Mouse (Mus musculus): ENCODE measurements around the gene Cyth2. TPM values are rescaled to one million over a fixed set of nuclear protein-coding genes. Genes with fewer than 3 reads are reported as not detected.

Gene Cyth2
- polyA plus RNA-seq, 1 experiment from 2014 or later, result 85.0 TPM

DNA sequence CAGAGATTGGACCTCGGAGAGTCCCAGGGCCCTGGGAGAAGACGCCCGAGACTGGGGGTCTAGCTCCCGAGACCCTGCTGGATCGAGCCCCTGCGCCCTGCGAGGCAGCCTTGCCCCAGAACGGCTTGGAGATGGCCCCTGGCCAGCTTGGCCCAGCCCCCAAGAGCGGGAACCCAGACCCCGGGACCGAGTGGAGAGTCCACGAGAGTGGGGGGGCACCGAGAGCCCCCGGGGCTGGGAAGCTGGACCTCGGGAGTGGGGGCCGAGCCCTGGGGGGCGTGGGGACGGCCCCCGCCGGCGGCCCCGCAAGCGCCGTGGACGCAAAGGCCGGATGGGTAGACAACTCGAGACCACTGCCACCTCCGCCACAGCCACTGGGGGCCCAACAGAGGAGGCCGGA lies 19.4 kb downstream of the Cyth2 start:
- Histone ChIP-seq H3K27me3 (replicated peaks) (0 out of 2 replicates have a peak, but pooled peaks cover 3% of the 10 kb centered on the region), H3K4me3 (replicated peaks) (no peak overlapping the region), H3K36me3 (0 out of 2 replicates have a peak, but pooled peaks cover 3% of the 10 kb centered on the region), H3K27ac (no peak overlapping the region), H3K4me1 (peaks cover 12% of the 10 kb centered on the region), H3K9me3 (no peaks in the 10 kb centered on the region), H3K9ac (no peak overlapping the region), H3K4me2 (no peak overlapping the region)
- ATAC-seq (ENCODE audit: insufficient read depth, low FRiP score, low read depth), result no peak
- WGBS, result 91% methylated on average over 29 of the region's 29 CpGs

DNA sequence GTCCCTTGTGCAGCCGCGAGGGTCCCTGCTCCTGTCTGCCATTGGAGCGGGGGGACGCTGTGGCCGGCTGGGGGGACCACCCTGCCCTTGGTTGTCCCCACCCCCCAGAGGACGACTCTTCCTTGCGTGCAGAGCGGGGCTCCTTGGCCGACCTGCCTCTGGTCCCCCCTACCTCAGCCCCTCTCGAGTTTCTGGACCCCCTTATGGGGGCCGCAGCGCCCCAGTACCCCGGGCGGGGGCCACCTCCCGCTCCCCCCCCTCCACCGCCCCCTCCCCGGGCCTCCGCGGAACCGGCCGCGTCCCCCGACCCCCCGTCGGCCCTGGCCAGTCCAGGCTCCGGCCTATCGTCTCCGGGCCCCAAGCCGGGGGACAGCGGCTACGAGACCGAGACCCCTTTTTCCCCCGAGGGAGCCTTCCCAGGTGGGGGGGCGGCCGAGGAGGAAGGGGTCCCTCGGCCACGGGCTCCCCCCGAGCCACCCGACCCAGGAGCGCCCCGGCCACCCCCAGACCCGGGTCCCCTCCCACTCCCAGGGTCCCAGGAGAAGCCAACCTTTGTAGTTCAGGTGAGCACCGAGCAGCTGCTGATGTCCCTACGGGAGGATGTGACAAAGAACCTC lies 20.3 kb downstream of the Cyth2 start:
- WGBS, result 83% methylated on average over 42 of the region's 44 CpGs
- Histone ChIP-seq H3K27ac (no peak overlapping the region), H3K4me1 (peaks cover 12% of the 10 kb centered on the region), H3K4me3 (replicated peaks) (no peak overlapping the region), H3K9me3 (no peaks in the 10 kb centered on the region), H3K36me3 (0 out of 2 replicates have a peak, but pooled peaks cover 3% of the 10 kb centered on the region), H3K27me3 (replicated peaks) (0 out of 2 replicates have a peak, but pooled peaks cover 3% of the 10 kb centered on the region), H3K9ac (no peak overlapping the region), H3K4me2 (no peak overlapping the region)
- no peak for ATAC-seq (ENCODE audit: insufficient read depth, low FRiP score, low read depth)

- no peak overlapping the region for H3K4me2 ChIP-seq
- H3K36me3 ChIP-seq, result 0 out of 2 replicates have a peak, but pooled peaks cover 3% of the 10 kb centered on the region
- H3K4me3 ChIP-seq (replicated peaks), result no peak overlapping the region
- no peaks in the 10 kb centered on the region for H3K9me3 ChIP-seq
- no peaks in the 10 kb centered on the region for H3K27me3 ChIP-seq (replicated peaks)
- H3K9ac ChIP-seq, result no peak overlapping the region
- WGBS, result 83% methylated on average over 20 of the region's 24 CpGs
- ATAC-seq (ENCODE audit: insufficient read depth, low FRiP score, low read depth), result no peak
- H3K4me1 ChIP-seq, result peaks cover 7% of the 10 kb centered on the region
- H3K27ac ChIP-seq, result no peak overlapping the region
Observed at GRCm38 (mm10) chr7:45793240-45793639, 21.1 kb downstream of the Cyth2 start.

DNA sequence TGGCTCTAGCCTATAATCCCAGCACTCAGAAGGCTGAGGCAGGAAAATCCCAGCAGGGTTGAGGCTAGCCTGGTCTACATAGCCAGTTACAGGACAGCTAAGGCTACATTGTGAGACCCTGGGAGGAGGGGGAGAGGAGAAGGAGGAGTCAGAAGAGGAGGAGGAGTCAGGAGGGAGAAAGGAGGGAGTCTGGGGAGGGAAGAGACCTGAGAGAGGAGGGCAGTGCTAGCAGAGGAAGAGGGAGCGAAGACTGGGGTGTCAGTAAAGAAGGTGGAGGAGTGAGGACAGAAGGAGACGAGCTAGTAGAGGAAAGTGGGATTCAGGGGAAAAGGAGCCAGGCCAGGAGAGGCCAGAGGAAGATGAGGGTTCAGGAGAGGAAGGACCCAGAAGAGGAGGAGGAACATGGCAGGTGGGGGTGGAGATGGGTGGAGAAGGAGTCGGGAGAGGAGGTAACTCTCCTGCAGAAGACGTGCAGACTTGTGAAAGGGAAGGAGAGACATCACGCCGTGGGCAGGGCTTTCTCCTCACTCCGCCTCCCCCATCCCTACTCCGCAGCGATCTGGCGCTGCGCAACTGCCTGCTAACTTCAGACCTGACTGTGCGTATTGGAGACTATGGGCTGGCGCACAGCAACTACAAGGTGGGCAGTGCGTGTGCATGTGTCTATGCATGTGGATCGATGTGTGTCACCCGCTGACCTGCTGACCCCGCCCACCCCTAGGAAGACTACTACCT lies 22.5 kb downstream of the Cyth2 start:
- Histone ChIP-seq H3K36me3 (0 out of 2 replicates have a peak, but pooled peaks cover 3% of the 10 kb centered on the region), H3K27me3 (replicated peaks) (no peaks in the 10 kb centered on the region), H3K4me3 (replicated peaks) (no peak overlapping the region), H3K4me2 (no peak overlapping the region), H3K9me3 (no peaks in the 10 kb centered on the region), H3K9ac (no peak overlapping the region), H3K27ac (no peak overlapping the region), H3K4me1 (peaks cover 1% of the 10 kb centered on the region; the same call in 1 of the 2 replicates)
- 76% methylated on average over 17 of the region's 17 CpGs for WGBS
- no peak for ATAC-seq (ENCODE audit: insufficient read depth, low FRiP score, low read depth)

DNA sequence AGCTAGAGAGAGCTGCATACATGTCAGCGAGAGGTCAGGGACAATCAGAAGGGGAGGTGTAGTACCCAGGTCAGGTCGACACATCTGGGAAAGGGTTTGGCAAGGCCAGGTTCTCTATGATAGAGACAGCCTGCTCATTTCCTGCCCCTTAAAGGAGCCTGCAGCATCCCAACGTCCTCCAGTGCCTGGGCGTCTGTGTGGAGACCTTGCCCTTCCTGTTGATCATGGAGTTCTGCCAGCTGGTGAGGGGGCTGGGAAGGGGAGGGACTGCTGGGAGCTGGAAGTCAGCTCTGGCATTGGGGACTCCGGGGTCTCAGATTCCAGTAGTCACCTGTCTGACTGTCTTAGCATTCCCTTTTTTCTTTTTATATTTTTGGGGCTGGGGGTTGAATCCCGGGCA lies 23.7 kb downstream of the Cyth2 start:
- Histone ChIP-seq H3K9ac (no peak overlapping the region), H3K27me3 (replicated peaks) (no peaks in the 10 kb centered on the region), H3K27ac (no peak overlapping the region), H3K4me1 (peaks cover 13% of the 10 kb centered on the region), H3K36me3 (0 out of 2 replicates have a peak, but pooled peaks cover 3% of the 10 kb centered on the region), H3K4me2 (no peak overlapping the region), H3K9me3 (no peaks in the 10 kb centered on the region), H3K4me3 (replicated peaks) (no peak overlapping the region)
- no peak for ATAC-seq (ENCODE audit: insufficient read depth, low FRiP score, low read depth)
- 59% methylated on average over 6 of the region's 6 CpGs for WGBS

DNA sequence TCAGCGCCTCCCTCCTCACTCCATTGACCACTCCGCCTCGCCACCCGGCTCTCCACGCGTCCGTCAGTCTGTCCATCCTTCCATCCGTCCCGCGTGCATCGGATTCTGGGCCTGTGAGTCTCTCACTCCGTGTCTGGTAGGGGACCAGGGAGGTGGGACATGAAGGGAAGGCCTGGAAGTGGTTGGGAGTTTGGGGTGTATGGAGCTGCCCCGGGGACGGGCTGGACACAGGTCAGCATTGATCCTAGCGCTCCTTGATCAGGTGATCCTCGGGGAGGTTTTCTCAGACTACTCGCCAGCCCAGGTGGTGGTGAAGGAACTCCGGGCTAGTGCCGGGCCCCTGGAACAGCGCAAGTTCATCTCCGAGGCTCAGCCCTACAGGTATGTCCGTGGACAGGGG lies 26.7 kb downstream of the Cyth2 start:
- WGBS, result 82% methylated on average over 22 of the region's 22 CpGs
- no peak overlapping the region for H3K4me2 ChIP-seq

GRCm38 (mm10) chr7:45786661-45787413 lies 27.5 kb downstream of the Cyth2 start:
- H3K27me3 ChIP-seq (replicated peaks), result peaks cover 8% of the 10 kb centered on the region
- 14% methylated on average over 17 of the region's 17 CpGs for WGBS
- H3K27ac ChIP-seq, result no peak overlapping the region
- 0 out of 2 replicates have a peak overlapping the region, but pooled peaks have one; percentile 2 for H3K9ac ChIP-seq
- H3K4me3 ChIP-seq (replicated peaks), result peak overlapping the region; percentile 51
- no peak for ATAC-seq (ENCODE audit: insufficient read depth, low FRiP score, low read depth)
- peaks cover 33% of the 10 kb centered on the region for H3K4me1 ChIP-seq
- no peaks in the 10 kb centered on the region for H3K36me3 ChIP-seq
- H3K9me3 ChIP-seq, result no peaks in the 10 kb centered on the region
- H3K4me2 ChIP-seq, result peak overlapping the region; percentile 88

More for the DNA sequence above, 26.7 kb downstream of the Cyth2 start:
- Histone ChIP-seq H3K36me3 (0 out of 2 replicates have a peak, but pooled peaks cover under 1% of the 10 kb centered on the region), H3K4me1 (peaks cover 33% of the 10 kb centered on the region), H3K27me3 (replicated peaks) (peaks cover 8% of the 10 kb centered on the region), H3K4me3 (replicated peaks) (no peak overlapping the region), H3K9ac (no peak overlapping the region), H3K9me3 (no peaks in the 10 kb centered on the region), H3K27ac (no peak overlapping the region)
- ATAC-seq (ENCODE audit: insufficient read depth, low FRiP score, low read depth), result no peak

DNA sequence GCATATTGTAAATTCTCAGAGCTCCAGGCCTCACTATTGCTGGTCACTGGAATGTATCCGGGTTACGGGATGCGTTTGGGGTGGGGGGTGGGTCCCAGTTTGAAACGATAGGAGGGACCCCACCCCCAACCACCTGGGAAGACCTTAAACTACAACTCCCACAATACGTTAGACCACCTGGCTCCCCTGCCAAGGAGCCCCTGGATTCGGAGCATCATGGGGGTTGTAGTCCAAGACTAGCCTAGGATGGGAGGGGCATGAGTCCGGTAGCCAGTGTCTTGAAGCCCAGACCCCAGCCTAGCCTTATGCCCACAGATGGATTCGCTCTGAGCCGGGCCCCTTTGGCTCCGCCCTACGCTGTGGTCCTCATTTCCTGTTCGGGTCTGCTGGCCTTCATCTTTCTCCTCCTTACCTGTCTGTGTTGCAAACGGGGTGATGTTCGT lies 28.2 kb downstream of the Cyth2 start:
- Histone ChIP-seq H3K4me1 (peaks cover 33% of the 10 kb centered on the region), H3K4me3 (replicated peaks) (peak overlapping the region; percentile 51), H3K9ac (0 out of 2 replicates have a peak overlapping the region, but pooled peaks have one; percentile 2), H3K36me3 (no peaks in the 10 kb centered on the region), H3K27ac (no peak overlapping the region), H3K4me2 (peak overlapping the region; percentile 88), H3K27me3 (replicated peaks) (peaks cover 8% of the 10 kb centered on the region), H3K9me3 (no peaks in the 10 kb centered on the region)
- 0 out of 2 replicates have a peak, but pooled peaks have one; percentile 8 for ATAC-seq (ENCODE audit: insufficient read depth, low FRiP score, low read depth)
- under 1% methylated on average over 14 of the region's 14 CpGs for WGBS

DNA sequence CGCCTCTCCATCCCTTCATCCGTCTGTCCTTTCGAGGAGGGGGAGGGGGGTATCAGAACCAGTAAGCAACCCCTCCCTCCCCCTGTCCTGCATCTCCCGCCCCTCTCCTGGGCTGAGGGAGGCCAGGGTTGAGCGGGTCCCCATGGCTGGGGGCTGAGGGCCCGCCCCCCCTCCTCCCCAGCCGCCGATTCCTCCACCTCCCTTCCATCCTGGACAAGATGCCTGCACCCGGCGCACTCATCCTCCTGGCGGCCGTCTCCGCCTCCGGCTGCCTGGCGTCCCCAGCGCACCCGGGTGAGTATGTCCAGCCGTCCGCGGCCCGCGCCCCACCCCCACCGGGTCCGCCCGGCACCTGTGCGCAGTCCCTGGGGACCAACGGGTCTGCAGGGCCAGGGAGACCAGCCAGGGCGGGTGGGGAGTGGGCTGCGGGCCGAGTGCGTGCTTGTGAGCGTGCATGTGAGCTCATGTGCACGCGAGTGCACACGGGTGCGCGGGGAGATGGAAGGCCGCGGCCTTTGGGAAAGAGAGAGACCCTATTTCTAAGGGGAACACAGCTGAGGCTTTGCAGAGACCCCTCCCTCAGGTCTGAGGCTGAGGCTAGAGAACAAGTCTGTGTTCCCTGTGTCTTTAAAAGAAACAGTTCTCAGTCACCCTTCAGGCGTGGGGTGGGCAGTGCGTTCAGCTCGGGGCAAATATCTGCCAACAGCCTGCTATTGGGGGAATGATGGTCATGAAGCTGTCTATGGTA lies 28.8 kb downstream of the Cyth2 start:
- H3K27me3 ChIP-seq (replicated peaks), result peaks cover 8% of the 10 kb centered on the region
- H3K4me3 ChIP-seq (replicated peaks), result peak overlapping the region; percentile 51
- under 1% methylated on average over 40 of the region's 42 CpGs for WGBS
- peak overlapping the region; percentile 6 for H3K9ac ChIP-seq
- H3K4me2 ChIP-seq, result peak overlapping the region; percentile 88
- H3K36me3 ChIP-seq, result no peaks in the 10 kb centered on the region
- H3K27ac ChIP-seq, result 0 out of 2 replicates have a peak overlapping the region, but pooled peaks have one; percentile 9
- H3K9me3 ChIP-seq, result no peaks in the 10 kb centered on the region
- peaks cover 33% of the 10 kb centered on the region for H3K4me1 ChIP-seq
- peak; percentile 38; the same call in 1 of the 2 replicates for ATAC-seq (ENCODE audit: insufficient read depth, low FRiP score, low read depth)

DNA sequence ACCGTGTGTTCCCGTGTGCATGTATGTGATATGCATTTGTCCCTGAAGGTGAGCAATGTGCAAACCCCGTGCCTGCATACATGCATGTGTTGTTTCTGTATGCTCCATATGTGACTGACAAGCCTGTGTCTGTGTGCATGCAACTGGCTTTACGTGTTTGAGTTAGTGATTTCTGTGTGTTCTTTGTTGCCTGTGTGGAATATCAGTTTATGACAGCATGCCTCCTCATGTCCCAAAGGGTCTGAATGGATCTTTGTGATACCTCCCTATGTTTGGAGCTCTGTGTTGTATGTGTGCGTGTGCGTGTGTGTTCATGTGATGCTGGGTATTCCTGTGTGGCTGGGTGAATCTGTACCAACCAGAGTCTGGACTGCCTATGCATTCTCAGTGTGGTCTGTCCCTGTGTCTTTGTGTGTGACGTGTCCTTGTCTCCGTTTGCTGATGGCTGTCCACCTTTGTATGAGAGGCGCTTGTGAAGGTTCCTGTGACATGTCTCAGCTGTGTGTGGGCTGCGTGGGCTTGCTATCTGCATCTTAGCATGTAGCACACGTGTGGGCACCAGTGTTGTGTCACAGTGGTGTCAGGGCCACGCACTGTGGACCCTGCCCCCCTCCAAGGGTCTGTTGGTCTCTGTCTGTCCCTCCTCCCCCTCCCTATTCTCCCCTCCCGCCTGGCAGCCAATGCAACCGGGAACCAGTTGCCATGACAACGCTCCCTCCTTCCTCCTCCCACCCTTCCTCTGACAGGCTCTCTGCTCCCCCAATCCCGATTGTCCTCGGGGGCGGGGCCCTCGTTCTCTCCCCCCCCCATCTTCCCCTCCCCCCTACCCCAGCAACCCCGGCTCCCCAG lies 29.6 kb downstream of the Cyth2 start, which contains the start of gene Sult2b1:
Gene Sult2b1, minus strand, starts transcription at position 146 of the 849 bp plus-strand sequence.
- Histone ChIP-seq H3K4me3 (replicated peaks) (peak within 1 kb of the TSS; percentile 62), H3K9me3 (no peaks in the 10 kb centered on the region), H3K9ac (peak within 1 kb of the TSS; percentile 23), H3K36me3 (no peaks in the 10 kb centered on the region), H3K4me2 (peak within 1 kb of the TSS; percentile 88), H3K27me3 (replicated peaks) (peaks cover 8% of the 10 kb centered on the region), H3K27ac (0 out of 2 replicates have a peak within 1 kb of the TSS, but pooled peaks have one; percentile 9), H3K4me1 (peaks cover 33% of the 10 kb centered on the region)
- 23% methylated on average over 20 of the region's 20 CpGs for WGBS
- ATAC-seq (ENCODE audit: insufficient read depth, low FRiP score, low read depth), result peak; percentile 41; the same call in 1 of the 2 replicates

Data from stomach, embryonic 15.5 days (tissue).